Mouse (Mus musculus) midbrain, embryonic 14.5 days (tissue): Measurements from ENCODE around the gene Gm7534. TPM values are rescaled to one million over a fixed set of nuclear protein-coding genes. Genes with fewer than 3 reads are reported as not detected.
A peak's percentile ranks its signal among the peaks of the same experiment; 100 is the strongest.

Experiments used
- ATAC-seq: fragments of 200-750 bp; cut with Nextera tagmentation; 2 replicates; pipeline ENCODE4 v1.8.0; 2017; ENCODE audit warnings: moderate number of reproducible peaks, moderate library complexity; ENCODE audit not compliant: low FRiP score, low TSS enrichment
- DNase-seq: peaks from one replicate; pipeline ENCODE4 v3.0.0-alpha.2; 2015
- H3K27ac ChIP-seq: fragments of 300-500 bp; sonication (generic); replicated peaks from 2 replicates; pipeline ENCODE4 v1.5.1; 2014; ENCODE audit warnings: mild to moderate bottlenecking, low read depth, low read length, moderate library complexity
- H3K27me3 ChIP-seq: fragments of 300-500 bp; sonication (generic); 2 replicates; pipeline ENCODE4 v1.6.1; 2014; ENCODE audit warnings: low read length, control low read depth, mixed read lengths; ENCODE audit not compliant: control insufficient read depth, insufficient read depth
- H3K36me3 ChIP-seq: fragments of 300-500 bp; sonication (generic); 2 replicates; pipeline ENCODE4 v1.6.1; 2014; ENCODE audit warnings: low read length, control low read depth; ENCODE audit not compliant: control insufficient read depth, insufficient read depth
- H3K4me1 ChIP-seq: fragments of 300-500 bp; sonication (generic); 2 replicates; pipeline ENCODE4 v1.6.1; 2014; ENCODE audit warnings: mild to moderate bottlenecking, antibody characterized with exemption, low read length, control low read depth; ENCODE audit not compliant: control insufficient read depth, insufficient read depth
- H3K4me2 ChIP-seq: fragments of 300-500 bp; sonication (generic); 2 replicates; pipeline ENCODE4 v1.6.1; 2014; ENCODE audit warnings: mild to moderate bottlenecking, low read length, moderate library complexity
- H3K4me3 ChIP-seq: fragments of 300-500 bp; sonication (generic); replicated peaks from 2 replicates; pipeline ENCODE4 v1.5.1; 2014; ENCODE audit warnings: low read depth, low read length
- H3K9ac ChIP-seq: fragments of 300-500 bp; sonication (generic); replicated peaks from 2 replicates; pipeline ENCODE4 v1.6.1; 2014; ENCODE audit warnings: mild to moderate bottlenecking, low read length, moderate library complexity
- H3K9me3 ChIP-seq: fragments of 300-500 bp; sonication (generic); 2 replicates; pipeline ENCODE4 v1.6.1; 2016; ENCODE audit warnings: low read length, control low read depth, mixed read lengths; ENCODE audit not compliant: control insufficient read depth
- WGBS: fragments of 180-500 bp; shearing (Covaris S2); extraction: QIAGEN DNeasy Blood & Tissue Kit; methylation state at CpG from one replicate; pipeline ENCODE4 v1.1.7; 2014; 5-methylcytosine and 5-hydroxymethylcytosine counted together
- polyA plus RNA-seq: library from polyadenylated mRNA; unstranded; fragments of >200 nt; fragmentation: Nextera tagmentation; extraction: Ambion mirVana; gene quantifications from 2 replicates; pipeline ENCODE4 v1.2.1, GENCODE M21; 2014

Gm7534 gene
- not detected in 2 replicates for polyA plus RNA-seq

DNA sequence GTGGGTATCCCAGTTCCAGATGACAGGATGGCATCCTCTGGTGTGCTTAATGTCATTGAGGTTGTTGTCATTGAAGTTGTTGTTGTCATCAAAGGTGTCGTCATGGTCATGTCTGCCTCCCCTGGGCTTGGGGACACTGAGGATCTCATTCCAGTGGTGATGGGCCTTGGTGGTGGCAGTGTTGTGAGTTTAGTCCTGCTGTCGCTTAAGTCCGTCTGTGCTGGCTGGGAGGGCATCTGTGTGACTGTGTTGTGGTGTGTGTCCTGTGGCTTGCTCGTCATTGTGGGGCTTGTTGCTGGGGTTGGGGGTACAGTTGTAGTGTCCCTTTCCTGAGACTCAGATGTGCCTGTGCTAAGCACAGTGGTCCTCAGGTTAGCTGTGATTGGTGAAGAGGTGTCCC is at the start of gene Gm7534:
TSS of gene Gm7534 (minus strand) at position 101 of the 400 bp plus-strand sequence.
- no peak for ATAC-seq
- 92% methylated on average over 4 of the region's 4 CpGs for WGBS

DNA sequence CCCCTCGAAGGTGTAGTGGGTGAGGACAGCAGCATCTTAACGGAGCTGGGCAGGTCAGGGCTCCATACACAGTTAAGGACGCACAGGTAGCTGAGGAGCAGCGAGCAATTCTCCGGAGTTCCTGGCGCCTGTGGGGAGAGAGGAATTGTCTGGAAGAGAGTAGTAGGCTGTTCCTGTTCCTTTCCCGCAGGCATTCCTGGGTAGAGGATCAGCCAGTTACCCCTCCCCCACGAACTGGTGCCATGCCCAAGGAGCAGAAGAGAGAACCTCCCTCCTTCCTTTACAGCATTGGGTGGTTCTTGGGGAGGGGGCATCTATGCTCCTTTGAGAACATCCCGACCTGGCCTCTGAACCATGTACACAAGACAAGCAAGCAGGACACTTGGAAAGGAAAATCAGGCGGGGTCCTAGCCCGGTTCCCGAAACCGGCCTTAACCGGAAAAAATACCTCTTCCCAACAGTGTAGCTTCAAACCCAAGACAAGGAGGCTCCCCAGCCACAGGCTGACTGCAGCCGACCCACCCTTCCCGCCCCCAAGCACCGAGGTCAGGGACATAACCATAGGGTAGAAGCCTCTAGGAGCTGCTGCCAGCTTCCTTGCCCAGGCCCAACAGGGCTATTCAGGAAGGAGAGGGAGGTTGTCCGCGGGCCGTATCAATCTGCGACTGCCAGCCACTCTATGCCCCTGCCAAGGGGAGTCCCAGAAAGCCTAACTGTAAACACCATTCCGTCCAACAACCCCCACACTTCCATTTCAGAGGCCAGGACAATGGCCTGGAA is 49.5 kb upstream of the Gm7534 start:
- Histone ChIP-seq H3K4me1 (peaks cover 38% of the 10 kb centered on the region), H3K27me3 (peaks cover 67% of the 10 kb centered on the region), H3K36me3 (no peaks in the 10 kb centered on the region), H3K27ac (peak overlapping the region; percentile 70), H3K9me3 (no peaks in the 10 kb centered on the region), H3K4me3 (peak overlapping the region; percentile 55), H3K9ac (peak overlapping the region; percentile 63), H3K4me2 (peak overlapping the region; percentile 81)
- 6% methylated on average over 21 of the region's 22 CpGs for WGBS
- peak; percentile 50 for DNase-seq
- no peak for ATAC-seq

More for the DNA sequence above, at the start of gene Gm7534:
- Histone ChIP-seq H3K4me3 (no peak within 1 kb of the TSS), H3K27me3 (no peaks in the 10 kb centered on the region), H3K36me3 (no peaks in the 10 kb centered on the region), H3K9ac (no peak within 1 kb of the TSS), H3K9me3 (no peaks in the 10 kb centered on the region), H3K4me1 (no peaks in the 10 kb centered on the region), H3K4me2 (no peak within 1 kb of the TSS), H3K27ac (no peak within 1 kb of the TSS)
- no peak for DNase-seq

DNA sequence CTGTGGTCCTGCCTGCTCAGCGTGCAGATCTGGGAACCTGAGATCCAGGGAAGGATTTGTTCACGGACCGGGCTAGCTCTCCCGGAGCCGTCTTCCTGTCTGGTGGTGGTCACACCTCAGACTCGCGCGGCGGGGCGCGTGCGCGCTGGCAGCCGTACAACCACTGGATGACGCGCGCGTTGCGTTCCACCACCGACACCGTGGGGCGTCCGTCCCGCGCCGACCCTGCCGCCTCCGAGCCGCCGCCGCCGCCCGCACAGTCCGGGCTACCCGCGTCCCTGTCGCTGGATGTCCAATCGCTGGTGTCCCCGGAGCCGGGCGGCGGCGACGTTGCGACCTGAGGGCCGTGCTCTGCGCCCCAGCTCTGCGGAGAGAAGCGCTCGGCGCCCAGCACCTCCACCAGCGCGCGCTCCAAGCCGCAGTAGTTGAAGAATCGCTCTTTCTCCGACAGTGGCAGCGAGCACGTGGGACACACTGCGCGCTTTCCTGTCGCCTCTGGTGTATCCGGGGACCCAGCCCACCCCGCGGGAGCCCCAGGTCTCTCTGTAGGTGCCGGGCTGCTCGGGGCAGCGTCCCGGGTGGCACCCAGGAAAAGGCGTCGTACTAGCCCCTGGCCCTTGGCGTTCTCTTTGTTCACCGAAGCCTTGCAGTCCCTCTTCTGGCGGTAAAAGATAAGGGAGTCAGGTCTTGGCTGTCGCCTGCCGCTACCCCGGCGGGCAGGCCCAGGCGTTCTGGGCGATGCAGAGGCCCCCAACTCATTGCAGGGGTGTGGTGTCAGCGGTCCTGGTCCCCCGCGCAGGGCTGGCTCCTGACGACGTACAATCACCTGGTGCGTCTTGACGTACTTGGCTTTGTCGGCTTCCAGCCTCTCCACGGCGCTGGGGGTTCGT is 48.7 kb upstream of the Gm7534 start:
- Histone ChIP-seq H3K4me2 (peak overlapping the region; percentile 81), H3K27me3 (peaks cover 67% of the 10 kb centered on the region), H3K36me3 (no peaks in the 10 kb centered on the region), H3K27ac (peak overlapping the region; percentile 70), H3K4me3 (peak overlapping the region; percentile 55), H3K4me1 (peaks cover 35% of the 10 kb centered on the region), H3K9ac (peak overlapping the region; percentile 63), H3K9me3 (no peaks in the 10 kb centered on the region)
- under 1% methylated on average over 91 of the region's 91 CpGs for WGBS
- DNase-seq: peak; percentile 88
- ATAC-seq: peak; percentile 63

DNA sequence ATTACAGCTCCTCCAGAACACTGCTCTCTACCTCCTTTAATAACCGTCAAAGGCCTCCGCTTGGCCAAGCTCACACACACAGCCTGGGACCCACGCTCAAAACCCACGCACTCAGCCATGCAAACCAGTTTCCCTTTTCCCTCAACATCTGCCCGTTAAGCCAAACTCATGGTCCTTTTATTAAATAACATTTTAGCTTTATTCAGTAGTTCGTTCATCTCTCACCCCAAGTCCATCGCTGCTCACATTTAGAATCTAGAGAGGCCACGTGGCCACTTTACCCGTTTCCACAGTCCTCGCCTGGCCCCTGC is 48.1 kb upstream of the Gm7534 start:
- Histone ChIP-seq H3K4me3 (peak overlapping the region; percentile 55), H3K27ac (0 out of 2 replicates have a peak overlapping the region, but pooled peaks have one; percentile 32), H3K27me3 (peaks cover 67% of the 10 kb centered on the region), H3K9me3 (no peaks in the 10 kb centered on the region), H3K4me2 (peak overlapping the region; percentile 81), H3K4me1 (peaks cover 35% of the 10 kb centered on the region), H3K36me3 (no peaks in the 10 kb centered on the region), H3K9ac (peak overlapping the region; percentile 63)
- ATAC-seq (no peak), DNase-seq (no peak)
- 8% methylated on average over 10 of the region's 10 CpGs for WGBS

DNA sequence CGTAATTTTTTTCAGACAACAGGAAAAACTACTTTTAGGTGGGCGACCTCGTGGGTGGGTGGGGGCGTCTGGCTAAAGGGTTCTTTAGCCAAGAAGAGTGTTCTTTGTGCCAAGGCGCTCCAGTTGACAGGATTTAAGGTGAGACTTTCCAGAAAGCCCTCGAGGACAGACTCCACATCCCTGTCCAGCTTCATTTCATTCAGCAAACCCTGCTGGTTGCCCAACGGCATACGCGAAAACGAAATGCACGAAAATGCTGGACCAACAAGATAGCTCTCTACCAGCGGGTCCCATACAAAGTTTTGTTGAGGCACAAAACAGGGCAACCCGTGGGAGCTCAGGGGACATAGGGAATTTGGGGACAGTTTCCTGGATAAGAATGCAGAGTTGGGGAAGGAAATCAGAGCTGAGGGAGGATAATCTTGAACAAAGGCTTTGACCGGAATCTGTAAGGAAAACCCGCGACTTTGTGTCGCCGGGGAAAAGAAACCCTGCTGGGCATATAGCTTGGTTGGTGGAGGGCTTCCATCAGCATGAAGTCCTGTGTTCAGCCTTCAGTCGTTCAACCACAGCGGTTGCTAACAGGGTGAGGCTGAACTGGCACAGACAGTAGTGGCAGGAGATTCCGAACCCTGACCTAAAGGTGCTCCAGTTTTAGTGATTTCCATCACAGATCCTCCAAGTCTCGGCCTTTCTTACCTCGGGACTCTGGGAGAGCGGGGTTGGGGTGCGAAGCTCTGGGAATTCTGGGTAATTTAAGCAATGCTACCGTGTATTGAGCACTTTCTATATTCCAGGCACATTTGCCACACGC is 47.5 kb upstream of the Gm7534 start:
- Histone ChIP-seq H3K36me3 (no peaks in the 10 kb centered on the region), H3K4me2 (peak overlapping the region; percentile 81), H3K4me1 (peaks cover 37% of the 10 kb centered on the region), H3K27me3 (peaks cover 63% of the 10 kb centered on the region), H3K9me3 (no peaks in the 10 kb centered on the region), H3K4me3 (peak overlapping the region; percentile 55), H3K27ac (0 out of 2 replicates have a peak overlapping the region, but pooled peaks have one; percentile 32), H3K9ac (peak overlapping the region; percentile 63; the same call in 1 of the 2 replicates)
- ATAC-seq (no peak), DNase-seq (peak; percentile 30)
- 3% methylated on average over 27 of the region's 27 CpGs for WGBS

DNA sequence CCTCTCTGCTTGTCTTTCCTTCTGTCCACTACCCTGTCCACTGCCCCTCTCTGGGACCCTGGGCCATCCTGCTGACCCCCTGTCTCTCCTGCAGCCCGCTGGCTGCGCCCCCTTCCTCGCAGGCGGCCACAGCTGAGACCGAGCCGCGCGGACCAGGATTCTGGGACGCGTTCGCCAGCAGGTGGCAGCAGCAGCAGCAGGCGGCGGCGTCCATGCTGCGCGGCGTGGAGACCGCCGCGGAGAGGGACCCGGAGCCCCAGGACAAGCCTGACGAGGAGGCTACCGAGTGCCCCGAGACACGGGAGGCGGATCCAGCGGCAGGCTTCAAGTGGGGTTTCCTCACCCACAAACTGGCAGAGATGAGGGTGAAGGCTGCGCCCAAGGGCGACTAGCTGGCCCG is 46.8 kb upstream of the Gm7534 start:
- Histone ChIP-seq H3K27ac (no peak overlapping the region), H3K36me3 (no peaks in the 10 kb centered on the region), H3K9ac (no peak overlapping the region; the same call in 1 of the 2 replicates), H3K27me3 (peaks cover 63% of the 10 kb centered on the region), H3K4me2 (peak overlapping the region; percentile 81), H3K9me3 (no peaks in the 10 kb centered on the region), H3K4me1 (peaks cover 41% of the 10 kb centered on the region), H3K4me3 (peak overlapping the region; percentile 55)
- ATAC-seq: peak; percentile 43; the same call in 1 of the 2 replicates
- 0% methylated on average over 30 of the region's 30 CpGs for WGBS
- peak; percentile 91 for DNase-seq

DNA sequence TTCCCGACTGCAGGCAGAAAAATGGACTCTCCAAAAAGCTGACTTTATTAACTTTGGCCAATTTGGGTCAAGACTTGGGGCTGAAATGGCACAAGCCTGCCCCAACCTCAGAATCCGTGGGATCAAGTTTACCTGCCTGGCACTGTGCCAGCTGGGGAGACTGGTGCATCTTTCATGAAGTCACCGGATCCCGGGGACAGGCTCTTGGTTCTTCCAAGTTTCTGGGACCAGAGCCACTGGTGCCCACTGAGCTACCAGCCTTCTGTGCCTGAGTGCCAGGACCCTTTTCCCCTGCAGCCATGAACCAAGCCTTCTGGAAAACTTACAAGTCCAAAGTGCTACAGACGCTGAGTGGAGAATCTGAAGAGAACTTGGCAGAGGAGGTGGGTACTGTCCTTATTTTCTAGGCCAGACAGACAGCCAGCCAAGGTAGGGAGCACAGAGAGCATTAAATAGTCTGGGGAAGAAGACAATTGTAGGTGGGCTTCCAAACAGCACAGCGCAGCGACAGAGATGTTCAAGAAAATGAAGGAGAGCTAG is 44.0 kb upstream of the Gm7534 start, which contains the start of gene Gm30191:
TSS of gene Gm30191 (plus strand) at position 217 of the 540 bp plus-strand sequence.
- Histone ChIP-seq H3K27me3 (peaks cover 36% of the 10 kb centered on the region), H3K4me3 (peak within 1 kb of the TSS; percentile 80), H3K9me3 (no peaks in the 10 kb centered on the region), H3K4me1 (peaks cover 35% of the 10 kb centered on the region), H3K27ac (no peak within 1 kb of the TSS), H3K36me3 (no peaks in the 10 kb centered on the region), H3K4me2 (peak within 1 kb of the TSS; percentile 94), H3K9ac (peak within 1 kb of the TSS; percentile 47; the same call in 1 of the 2 replicates)
- 77% methylated on average over 7 of the region's 7 CpGs for WGBS
- DNase-seq: no peak
- no peak for ATAC-seq

DNA sequence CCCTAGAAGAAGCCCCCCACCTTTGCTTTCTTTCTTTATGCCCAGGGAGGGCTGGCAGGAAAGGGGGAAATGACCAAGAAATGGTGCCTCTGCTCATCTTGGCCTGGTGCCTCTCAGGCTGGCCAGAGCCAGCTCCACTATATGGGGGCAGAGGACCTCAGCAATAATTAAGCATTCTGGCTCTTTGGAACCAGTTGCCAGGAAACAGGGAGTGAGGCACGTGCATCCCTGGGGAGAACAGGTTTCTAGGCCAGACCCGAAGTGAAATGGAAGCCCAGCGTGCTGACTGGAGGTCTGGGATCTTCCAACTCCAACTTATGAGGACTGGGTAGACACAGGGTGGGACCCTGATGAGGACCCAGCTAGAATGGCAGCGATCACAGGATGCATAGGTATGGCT is 43.5 kb upstream of the Gm7534 start:
- no peaks in the 10 kb centered on the region for H3K9me3 ChIP-seq
- H3K27ac ChIP-seq: no peak overlapping the region

More for the DNA sequence above, 43.5 kb upstream of the Gm7534 start:
- H3K27me3 ChIP-seq: peaks cover 31% of the 10 kb centered on the region
- H3K4me1 ChIP-seq: peaks cover 33% of the 10 kb centered on the region
- DNase-seq (peak; percentile 37), ATAC-seq (no peak)
- H3K4me2 ChIP-seq: no peak overlapping the region; the same call in 1 of the 2 replicates
- 23% methylated on average over 4 of the region's 4 CpGs for WGBS
- H3K36me3 ChIP-seq: no peaks in the 10 kb centered on the region
- H3K9ac ChIP-seq: no peak overlapping the region
- H3K4me3 ChIP-seq: no peak overlapping the region; the same call in 1 of the 2 replicates
